Mouse (Mus musculus) heart, postnatal 0 days (tissue): ENCODE measurements around the gene Ankrd9. TPM values are rescaled to one million over a fixed set of nuclear protein-coding genes. Genes with fewer than 3 reads are reported as not detected.

Experiments used
- ATAC-seq: fragments of 200-750 bp; cut with Nextera tagmentation; 2 replicates; pipeline ENCODE4 v1.8.0; 2017; ENCODE audit warnings: low read depth, moderate number of reproducible peaks, moderate library complexity; ENCODE audit not compliant: insufficient read depth
- DNase-seq: peaks from one replicate; pipeline ENCODE4 v3.0.0-alpha.2; 2016; ENCODE audit warnings: low spot score
- H3K27ac ChIP-seq: fragments of 300-500 bp; sonication (generic); 2 replicates; pipeline ENCODE4 v1.5.1; 2014; ENCODE audit warnings: low read depth, mild to moderate bottlenecking
- H3K27me3 ChIP-seq: fragments of 300-500 bp; sonication (generic); 2 replicates; pipeline ENCODE4 v1.6.1; 2014; ENCODE audit warnings: low read length, mixed read lengths; ENCODE audit not compliant: control insufficient read depth, insufficient read depth
- H3K36me3 ChIP-seq: fragments of 300-500 bp; sonication (generic); replicated peaks from 2 replicates; pipeline ENCODE4 v1.6.1; 2014; ENCODE audit warnings: low read length, mixed read lengths; ENCODE audit not compliant: control insufficient read depth, insufficient read depth
- H3K4me1 ChIP-seq: fragments of 300-500 bp; sonication (generic); 2 replicates; pipeline ENCODE4 v1.6.1; 2014; ENCODE audit warnings: antibody characterized with exemption; ENCODE audit not compliant: control insufficient read depth, insufficient read depth
- H3K4me2 ChIP-seq: fragments of 300-500 bp; sonication (generic); 2 replicates; pipeline ENCODE4 v1.6.1; 2014; ENCODE audit warnings: low read depth, mild to moderate bottlenecking, low read length, moderate library complexity
- H3K4me3 ChIP-seq: fragments of 300-500 bp; sonication (generic); 2 replicates; pipeline ENCODE4 v1.5.1; 2014; ENCODE audit warnings: low read depth, low read length
- H3K9ac ChIP-seq: fragments of 300-500 bp; sonication (generic); replicated peaks from 2 replicates; pipeline ENCODE4 v1.6.1; 2014; ENCODE audit warnings: low read depth, low read length, mixed read lengths
- H3K9me3 ChIP-seq: fragments of 300-500 bp; sonication (generic); replicated peaks from 2 replicates; pipeline ENCODE4 v1.6.1; 2016; ENCODE audit warnings: low read length; ENCODE audit not compliant: control insufficient read depth
- CTCF ChIP-seq: IDR thresholded peaks from 2 replicates; pipeline ENCODE4 v1.5.1; 2016; ENCODE audit warnings: antibody characterized with exemption, control low read depth, low read depth
- EP300 ChIP-seq: IDR thresholded peaks from 2 replicates; pipeline ENCODE4 v1.6.1; 2016; ENCODE audit warnings: antibody characterized with exemption, low read depth
- WGBS: fragments of 180-500 bp; shearing (Covaris S2); extraction: QIAGEN DNeasy Blood & Tissue Kit; methylation state at CpG from one replicate; pipeline ENCODE4 v1.1.7; 2014; 5-methylcytosine and 5-hydroxymethylcytosine counted together
- polyA plus RNA-seq: library from polyadenylated mRNA; unstranded; fragments of >200 nt; fragmentation: Nextera tagmentation; extraction: Ambion mirVana; gene quantifications from 2 replicates; pipeline ENCODE4 v1.2.1, GENCODE M21; 2015
- total RNA-seq: library from RNA; depleted of rRNA; stranded (reverse); fragments of >200 nt; gene quantifications from 2 replicates; pipeline ENCODE4 v1.2.3, GENCODE M21; 2014; ENCODE audit warnings: low replicate concordance

The Ankrd9 gene
- total and polyA plus RNA-seq, 2 experiments from 2014 or later = 34.6 to 39.1 TPM

DNA sequence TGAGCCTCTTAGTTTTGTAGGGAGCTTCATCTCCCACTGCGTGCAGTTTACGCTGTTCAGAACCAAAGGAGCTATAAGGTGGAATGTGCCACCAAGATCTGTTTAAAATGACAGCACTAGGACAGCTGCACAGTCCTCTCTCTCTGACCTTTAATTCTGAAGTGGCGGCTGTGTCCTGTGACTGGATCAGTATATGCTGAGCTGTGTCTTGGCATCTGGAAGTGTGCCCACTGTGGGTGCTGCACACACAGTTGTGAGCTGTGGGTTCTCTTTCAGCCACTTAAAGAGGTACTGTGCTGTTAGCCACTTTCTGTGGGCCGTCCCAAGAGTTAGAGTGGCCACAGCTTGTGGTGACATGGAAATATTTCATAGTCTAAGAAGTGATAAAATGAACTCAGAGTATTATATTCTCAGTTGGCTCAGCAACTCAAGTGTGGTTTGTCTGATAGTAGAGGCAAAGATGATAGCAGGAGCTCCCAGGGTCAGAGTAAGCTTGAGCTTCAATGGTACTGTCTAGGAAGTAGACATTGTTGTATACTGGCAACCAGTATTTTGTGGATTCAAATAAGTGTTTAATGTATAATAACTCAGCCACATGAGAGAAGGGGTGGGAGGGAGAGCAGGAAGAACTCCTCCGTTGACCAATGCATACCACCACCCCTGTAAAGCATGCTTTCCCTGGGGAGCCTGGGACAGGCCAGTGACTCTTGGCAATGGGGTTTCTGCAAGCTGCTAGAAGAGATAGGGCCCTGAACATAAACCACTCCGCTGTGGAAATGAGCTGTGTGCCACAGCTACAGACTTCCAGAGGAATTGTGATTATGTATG is 30.5 kb downstream of the Ankrd9 start:
- TF ChIP-seq EP300 (no peak), CTCF (no peak)
- peaks cover 12% of the 10 kb centered on the region; the same call in 1 of the 2 replicates for H3K4me1 ChIP-seq
- H3K4me2 ChIP-seq = no peak overlapping the region
- no peaks in the 10 kb centered on the region for H3K9me3 ChIP-seq
- no peaks in the 10 kb centered on the region for H3K27me3 ChIP-seq
- no peak overlapping the region for H3K9ac ChIP-seq
- WGBS = 66% methylated on average over 6 of the region's 6 CpGs
- peak; percentile 65 for ATAC-seq
- H3K27ac ChIP-seq = peak overlapping the region; percentile 43
- peaks cover 29% of the 10 kb centered on the region; the same call in 1 of the 2 replicates for H3K36me3 ChIP-seq
- peak; percentile 16 for DNase-seq
- no peak overlapping the region for H3K4me3 ChIP-seq

DNA sequence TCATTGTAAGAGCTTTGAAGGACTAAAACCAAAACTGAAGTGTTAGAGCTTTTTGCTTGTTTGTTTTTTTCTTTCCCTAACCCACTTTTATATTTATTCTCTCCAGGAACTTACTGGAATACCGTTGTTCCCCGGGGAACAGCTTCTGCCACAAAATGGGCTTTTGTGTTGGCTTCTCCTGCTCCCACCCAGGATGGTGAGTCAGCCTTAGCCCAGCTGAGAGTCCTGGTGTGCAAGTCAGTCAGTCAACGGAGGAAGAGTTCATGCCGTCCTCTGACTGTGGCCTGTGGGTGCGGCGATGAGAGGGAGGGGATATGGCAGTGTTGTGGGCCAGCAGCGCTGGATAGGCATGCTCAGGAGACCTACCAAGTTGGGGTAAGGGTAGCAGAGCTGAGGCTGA is 32.6 kb downstream of the Ankrd9 start:
- TF ChIP-seq EP300 (no peak), CTCF (no peak)

DNA sequence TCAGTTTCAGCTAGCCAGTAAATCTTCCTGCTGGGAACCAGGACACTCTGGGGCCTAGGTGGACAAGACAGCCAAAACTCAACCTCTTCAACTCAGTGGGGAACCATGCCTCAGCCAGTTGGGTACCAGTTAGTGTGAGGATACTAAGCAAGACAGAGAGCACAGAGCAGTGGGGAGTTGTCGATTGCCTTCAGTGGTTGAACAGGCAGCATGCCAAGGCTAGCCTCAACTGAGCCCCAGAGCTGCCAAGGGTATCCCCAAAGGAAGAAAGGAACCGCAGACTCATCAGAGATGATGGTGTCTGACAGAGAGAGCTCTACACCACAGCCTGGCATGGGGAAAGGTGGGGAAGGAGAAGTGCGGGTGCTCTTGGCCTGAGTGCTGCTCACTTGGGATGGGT is 38.0 kb downstream of the Ankrd9 start:
- H3K36me3 ChIP-seq = peaks cover 40% of the 10 kb centered on the region
- WGBS = 85% methylated on average over 3 of the region's 3 CpGs
- H3K9me3 ChIP-seq = no peaks in the 10 kb centered on the region
- ATAC-seq (no peak), DNase-seq (no peak)
- H3K4me2 ChIP-seq = no peak overlapping the region
- H3K27me3 ChIP-seq = no peaks in the 10 kb centered on the region
- no peak overlapping the region for H3K9ac ChIP-seq
- H3K4me1 ChIP-seq = no peaks in the 10 kb centered on the region
- no peak for TF ChIP-seq CTCF
- no peak overlapping the region for H3K27ac ChIP-seq
- no peak overlapping the region for H3K4me3 ChIP-seq

More for the DNA sequence above, 32.6 kb downstream of the Ankrd9 start:
- no peaks in the 10 kb centered on the region for H3K27me3 ChIP-seq
- DNase-seq (no peak), ATAC-seq (no peak)
- H3K4me2 ChIP-seq = no peak overlapping the region
- no peaks in the 10 kb centered on the region for H3K9me3 ChIP-seq
- 85% methylated on average over 7 of the region's 7 CpGs for WGBS
- no peak overlapping the region for H3K4me3 ChIP-seq
- no peak overlapping the region for H3K9ac ChIP-seq
- H3K36me3 ChIP-seq = peaks cover 31% of the 10 kb centered on the region; the same call in 1 of the 2 replicates
- peaks cover 12% of the 10 kb centered on the region; the same call in 1 of the 2 replicates for H3K4me1 ChIP-seq
- no peak overlapping the region for H3K27ac ChIP-seq

DNA sequence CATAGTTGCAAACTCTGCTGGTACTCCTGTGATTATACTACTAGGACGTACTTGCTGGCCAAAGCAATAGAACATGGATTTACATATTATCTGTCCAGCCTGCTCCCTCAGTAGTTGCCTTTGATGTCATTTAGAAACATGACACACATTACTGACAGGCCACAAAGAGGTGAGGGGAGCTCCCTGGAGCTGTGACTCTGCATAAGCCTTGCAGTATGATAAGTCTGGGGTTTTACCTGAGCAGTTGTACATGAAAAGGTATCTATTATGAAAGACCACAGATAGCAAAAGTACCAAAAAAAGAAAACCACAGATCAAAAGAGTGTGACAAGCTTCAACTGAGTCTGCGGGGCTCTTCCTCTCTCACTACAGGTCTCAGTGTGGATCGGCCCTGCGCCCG is 39.5 kb downstream of the Ankrd9 start:
- no peak overlapping the region for H3K27ac ChIP-seq
- no peak overlapping the region for H3K9ac ChIP-seq
- peaks cover 27% of the 10 kb centered on the region for H3K36me3 ChIP-seq
- no peak overlapping the region for H3K4me3 ChIP-seq
- WGBS = 92% methylated on average over 5 of the region's 5 CpGs
- H3K4me1 ChIP-seq = no peaks in the 10 kb centered on the region
- H3K27me3 ChIP-seq = no peaks in the 10 kb centered on the region
- no peak for TF ChIP-seq EP300
- no peak for TF ChIP-seq CTCF
- ATAC-seq = no peak
- no peaks in the 10 kb centered on the region for H3K9me3 ChIP-seq
- no peak overlapping the region for H3K4me2 ChIP-seq
- no peak for DNase-seq

DNA sequence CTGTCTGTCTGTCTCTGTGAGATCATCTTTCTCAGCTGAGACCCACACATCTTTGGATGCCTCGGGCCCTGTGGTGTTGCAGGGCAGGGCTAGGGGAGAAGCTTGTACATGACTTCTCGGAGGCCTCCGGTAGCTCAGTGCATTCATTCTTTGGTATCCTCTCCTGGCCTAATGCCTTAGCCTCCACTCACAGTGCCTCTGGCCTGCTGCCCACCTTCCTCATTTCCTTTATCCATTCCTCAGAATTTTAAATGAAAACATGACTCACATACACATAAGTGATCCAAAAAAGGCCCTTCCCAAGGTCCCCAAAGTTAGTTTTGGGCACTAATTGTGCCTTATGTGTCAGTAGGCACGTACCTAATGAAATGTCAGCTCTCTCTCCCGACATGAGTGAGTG is 41.3 kb downstream of the Ankrd9 start:
- H3K4me1 ChIP-seq = no peaks in the 10 kb centered on the region
- H3K36me3 ChIP-seq = peaks cover 33% of the 10 kb centered on the region
- TF ChIP-seq EP300 = no peak
- TF ChIP-seq CTCF = no peak
- DNase-seq (no peak), ATAC-seq (no peak)
- no peak overlapping the region for H3K27ac ChIP-seq
- no peak overlapping the region for H3K4me3 ChIP-seq
- H3K9ac ChIP-seq = no peak overlapping the region
- no peak overlapping the region for H3K4me2 ChIP-seq
- WGBS = 69% methylated on average over 5 of the region's 5 CpGs
- H3K27me3 ChIP-seq = no peaks in the 10 kb centered on the region
- H3K9me3 ChIP-seq = no peaks in the 10 kb centered on the region
